Mouse (Mus musculus) myocyte (in vitro differentiated cells): Measurements from ENCODE around the gene Mon1a.

ENCODE experiments used
- E2F4 ChIP-seq: IDR thresholded peaks from one replicate; pipeline ENCODE4 v1.6.1; 2011; ENCODE audit warnings: mild to moderate bottlenecking, control low read depth, moderate library complexity; ENCODE audit not compliant: insufficient read depth
- MYOD1 ChIP-seq, 3 experiments: IDR thresholded peaks; one replicate each; pipeline ENCODE4 v1.6.1; 2011; ENCODE audit warnings: control low read depth in 2 of 3, low read depth in 2 of 3, mild to moderate bottlenecking in 2 of 3, moderate library complexity in 1 of 3; ENCODE audit not compliant: insufficient read length in 2 of 3, control insufficient read depth in 1 of 3
- POLR2A ChIP-seq: IDR thresholded peaks from one replicate; pipeline ENCODE4 v1.6.1; 2011; ENCODE audit warnings: low read depth, mild to moderate bottlenecking, control low read depth, moderate library complexity; ENCODE audit not compliant: insufficient read length
- REST ChIP-seq: IDR thresholded peaks from one replicate; pipeline ENCODE4 v1.6.1; 2011; ENCODE audit warnings: mild to moderate bottlenecking, control low read depth, moderate library complexity; ENCODE audit not compliant: insufficient read depth, insufficient read length

- TF ChIP-seq MYOD1 (IDR thresholded peaks at IDR 0.05; ENCODE audit: control insufficient read depth in 1 of 3, insufficient read length in 2 of 3, low read depth in 2 of 3) (no peak), REST (no peak), POLR2A (peak; percentile 74), E2F4 (no peak)
These were observed at the start of gene Mon1a for GRCm38 (mm10) chr9:107887804-107888266.
